Mouse (Mus musculus): ENCODE results near the gene Tnxb.

GRCm38 (mm10) chr17:34662978-34663377, 7.4 kb upstream of the Tnxb start:
- no peak for TF ChIP-seq CTCF (IDR thresholded peaks at IDR 0.05; ENCODE audit: insufficient read depth, low read length)
- TF ChIP-seq POLR2A (IDR thresholded peaks at IDR 0.05; ENCODE audit: borderline replicate concordance, extremely low read depth, low read depth, low read length), result no peak

Measured in lung, adult 2 months (tissue).